8 mouse cellular contexts compared by ENCODE assay signal in genomic region chr7:46377008-46377346, GRCm38 (mm10). TPM values are rescaled to one million over a fixed set of nuclear protein-coding genes. Genes with fewer than 3 reads are reported as not detected.
DNase-seq lines count a peak whose midpoint lies in the region; ATAC-seq and TF ChIP-seq lines count a peak whose summit lies in the region.

No protein-coding gene starts in this region.

- no peaks in the 10 kb centered on the region for H3K36me3 ChIP-seq in hindbrain, embryonic 13.5 days
- no peaks in the 10 kb centered on the region for H3K36me3 ChIP-seq in neural tube, embryonic 13.5 days

- TF ChIP-seq POLR2A in embryonic fibroblast, embryonic 13.5 days (IDR thresholded peaks at IDR 0.05; ENCODE audit: low read depth, low read length) = no peak

- TF ChIP-seq CTCF in layer of hippocampus, adult 2 months (conservative IDR thresholded peaks at IDR 0.05) = peak; percentile 48
- peak; percentile 36; the same call in 1 of the 2 replicates for TF ChIP-seq CTCF in embryonic fibroblast, embryonic 13.5 days (IDR thresholded peaks at IDR 0.05; ENCODE audit: borderline replicate concordance, insufficient read depth, low read length)

- H3K9me3 ChIP-seq in hindbrain, embryonic 13.5 days = no peaks in the 10 kb centered on the region
- H3K9me3 ChIP-seq in neural tube, embryonic 13.5 days = no peaks in the 10 kb centered on the region

- peaks cover 88% of the 10 kb centered on the region for H3K27me3 ChIP-seq in hindbrain, embryonic 13.5 days
- peaks cover 85% of the 10 kb centered on the region for H3K27me3 ChIP-seq in neural tube, embryonic 13.5 days

- H3K9ac ChIP-seq in hindbrain, embryonic 13.5 days = peak overlapping the region; percentile 43; the same call in 1 of the 2 replicates
- peak overlapping the region; percentile 35; the same call in 1 of the 2 replicates for H3K9ac ChIP-seq in neural tube, embryonic 13.5 days

- H3K4me1 ChIP-seq in embryonic fibroblast, embryonic 13.5 days (ENCODE audit: control insufficient read depth, insufficient read depth, low read length) = no peaks in the 10 kb centered on the region
- peaks cover 32% of the 10 kb centered on the region for H3K4me1 ChIP-seq in hindbrain, embryonic 13.5 days (replicated peaks)
- peaks cover 27% of the 10 kb centered on the region for H3K4me1 ChIP-seq in neural tube, embryonic 13.5 days (replicated peaks)

- peak overlapping the region; percentile 51 for H3K4me2 ChIP-seq in hindbrain, embryonic 13.5 days
- peak overlapping the region; percentile 52 for H3K4me2 ChIP-seq in neural tube, embryonic 13.5 days

- no peak for DNase-seq in layer of hippocampus, adult 2 months (ENCODE audit: low spot score in 2 of 2)
- DNase-seq in layer of hippocampus, postnatal 14 days (ENCODE audit: low spot score in 2 of 2) = no peak
- no peak for DNase-seq in right cerebral cortex, postnatal 10 days (ENCODE audit: low spot score in 2 of 2)
- DNase-seq in cerebellum, postnatal 36 days = no peak

- H3K27ac ChIP-seq in layer of hippocampus, adult 2 months = no peak overlapping the region
- no peak overlapping the region for H3K27ac ChIP-seq in embryonic fibroblast, embryonic 13.5 days (ENCODE audit: insufficient read depth, low read length)
- no peak overlapping the region for H3K27ac ChIP-seq in hindbrain, embryonic 13.5 days
- H3K27ac ChIP-seq in neural tube, embryonic 13.5 days (replicated peaks) = no peak overlapping the region

- H3K4me3 ChIP-seq in layer of hippocampus, adult 2 months = no peak overlapping the region
- no peak overlapping the region for H3K4me3 ChIP-seq in embryonic fibroblast, embryonic 13.5 days (ENCODE audit: insufficient read depth, low read length)
- peak overlapping the region; percentile 30 for H3K4me3 ChIP-seq in hindbrain, embryonic 13.5 days
- H3K4me3 ChIP-seq in neural tube, embryonic 13.5 days = peak overlapping the region; percentile 29

- under 1% methylated on average over 33 of the region's 33 CpGs for WGBS in hindbrain, embryonic 13.5 days
- WGBS in neural tube, embryonic 13.5 days = under 1% methylated on average over 33 of the region's 33 CpGs

- peak; percentile 37; the same call in 1 of the 2 replicates for ATAC-seq in hindbrain, embryonic 13.5 days (ENCODE audit: low FRiP score)
- peak; percentile 49; the same call in 1 of the 2 replicates for ATAC-seq in neural tube, embryonic 13.5 days (ENCODE audit: low read depth)
- no peak for ATAC-seq in monocyte, adult 5-6 weeks (replicated peaks; ENCODE audit: insufficient number of reproducible peaks, low FRiP score, low TSS enrichment, poor library complexity, severe bottlenecking)

RNA-seq across cellular contexts. Expression of gene Myod1, which starts 0.7 kb away (rescaled TPM):
- under 1 TPM in 1 of 2 experiments, not detected in 1; 0.20 TPM for total RNA-seq in layer of hippocampus, adult 2 months (2021)
- total RNA-seq in layer of hippocampus, postnatal 14 days (2021) = not detected
- not detected in 2 replicates for polyA plus RNA-seq in embryonic fibroblast, embryonic 13.5 days (2011; ENCODE audit: insufficient read length, low read depth, missing spikeins)
- polyA plus RNA-seq in hindbrain, embryonic 13.5 days (2015; fragmentation: Nextera tagmentation; extraction: Ambion mirVana) = 0.94 and 1.4 TPM in 2 replicates
- 2.2 and 8.1 TPM in 2 replicates for polyA plus RNA-seq in neural tube, embryonic 13.5 days (2015; fragmentation: Nextera tagmentation; extraction: Ambion mirVana)
- total RNA-seq in monocyte, adult 5-6 weeks (2017) = not detected in 3 replicates

RNA-seq across cellular contexts. Expression of gene Kcnc1, which starts 19.3 kb away (rescaled TPM):
- total RNA-seq in layer of hippocampus, adult 2 months (2021) = 100 to 1,000 TPM; 120 TPM
- total RNA-seq in layer of hippocampus, postnatal 14 days (2021) = 10 to 100 TPM; 79.6 to 81.4 TPM
- polyA plus RNA-seq in embryonic fibroblast, embryonic 13.5 days (2011; ENCODE audit: insufficient read length, low read depth, missing spikeins) = not detected in 2 replicates
- 9.6 and 9.7 TPM in 2 replicates for polyA plus RNA-seq in hindbrain, embryonic 13.5 days (2015; fragmentation: Nextera tagmentation; extraction: Ambion mirVana)
- 8.5 and 12.2 TPM in 2 replicates for polyA plus RNA-seq in neural tube, embryonic 13.5 days (2015; fragmentation: Nextera tagmentation; extraction: Ambion mirVana)
- total RNA-seq in monocyte, adult 5-6 weeks (2017) = 0.11 to 0.19 TPM in 2 of 3 replicates, not detected in the other

Comparison
In these comparisons a context has a peak if more than half of its experiments do, and no peak if none do; other contexts are left out.
1. H3K4me3 ChIP-seq: peak in hindbrain, embryonic 13.5 days (single experiment) and neural tube, embryonic 13.5 days (single experiment); none in layer of hippocampus, adult 2 months (single experiment) and embryonic fibroblast, embryonic 13.5 days (single experiment).
2. RNA of gene Kcnc1, which starts 19.3 kb away (total RNA-seq): 120 TPM in layer of hippocampus, adult 2 months and 79.6 to 81.4 TPM in layer of hippocampus, postnatal 14 days; 0.11 to 0.19 TPM in monocyte, adult 5-6 weeks; every median in the first group is over 10 times any median in the second.